23 mouse cellular contexts compared by ENCODE assay signal in genomic region chr12:25625858-25626257, GRCm38 (mm10).
A peak's percentile ranks its signal among the peaks of the same experiment; 100 is the strongest.
DNase-seq lines count a peak whose midpoint lies in the region; ATAC-seq and TF ChIP-seq lines count a peak whose summit lies in the region.
"Had no signal": no experiment of that assay in that cellular context is flagged by ENCODE, and none has a peak within 500 bp of the region (broad histone marks: within the 10 kb centered on the region; RNA-seq: fewer than 3 reads in every experiment).

No protein-coding gene starts in this region.

- H3K4me1 ChIP-seq in heart, embryonic 13.5 days, result peaks cover 24% of the 10 kb centered on the region
- H3K4me1 ChIP-seq in heart, adult 2 months (ENCODE audit: control insufficient read depth, insufficient read depth, low read length), result no peaks in the 10 kb centered on the region
- H3K4me1 ChIP-seq in heart, embryonic 16.5 days (ENCODE audit: control insufficient read depth, insufficient read depth, low read length), result peaks cover 9% of the 10 kb centered on the region; the same call in 1 of the 2 replicates
- H3K4me1 ChIP-seq in limb, embryonic 14.5 days (ENCODE audit: control insufficient read depth, insufficient read depth, low read length), result no peaks in the 10 kb centered on the region
- H3K4me1 ChIP-seq in limb, embryonic 10.5 days, result peaks cover under 1% of the 10 kb centered on the region; the same call in 1 of the 2 replicates
- H3K4me1 ChIP-seq: embryonic facial prominence, embryonic 12.5 days; embryonic facial prominence, embryonic 15.5 days; forebrain, embryonic 10.5 days; forebrain, embryonic 12.5 days had no signal

- TF ChIP-seq EP300 in heart, adult 2 months (IDR thresholded peaks at IDR 0.05; ENCODE audit: insufficient read depth, low read depth, low read length), result no peak

- ATAC-seq in heart, embryonic 13.5 days (ENCODE audit: extremely low read depth, insufficient number of reproducible peaks, low FRiP score, low TSS enrichment), result no peak
- ATAC-seq in heart, embryonic 16.5 days (replicated peaks; ENCODE audit: extremely low read depth, insufficient read depth, low FRiP score), result no peak
- ATAC-seq in limb, embryonic 14.5 days (ENCODE audit: low FRiP score, low read depth), result no peak; the same call in 1 of the 2 replicates
- ATAC-seq: forebrain, embryonic 14.5 days; forebrain, embryonic 16.5 days had no signal

- no peak for TF ChIP-seq CTCF in heart, adult 2 months (IDR thresholded peaks at IDR 0.05)

- H3K9ac ChIP-seq in heart, embryonic 13.5 days, result no peak overlapping the region
- H3K9ac ChIP-seq in heart, adult 2 months (ENCODE audit: low read depth, low read length), result no peak overlapping the region
- no peak overlapping the region for H3K9ac ChIP-seq in heart, embryonic 16.5 days (ENCODE audit: low read length)
- H3K9ac ChIP-seq in limb, embryonic 14.5 days (ENCODE audit: low read depth, low read length, severe bottlenecking), result no peak overlapping the region
- H3K9ac ChIP-seq: embryonic facial prominence, embryonic 12.5 days; embryonic facial prominence, embryonic 15.5 days; forebrain, embryonic 12.5 days had no signal

- WGBS in heart, embryonic 13.5 days, result 74% methylated on average over 1 of the region's 1 CpGs
- 94% methylated on average over 1 of the region's 1 CpGs for WGBS in heart, adult 2 months
- 71% methylated on average over 1 of the region's 1 CpGs for WGBS in heart, embryonic 16.5 days
- WGBS in limb, embryonic 14.5 days, result 40% methylated on average over 1 of the region's 1 CpGs
- WGBS in limb, embryonic 10.5 days, result 78% methylated on average over 1 of the region's 1 CpGs

- TF ChIP-seq POLR2A in heart, adult 2 months (IDR thresholded peaks at IDR 0.05; ENCODE audit: insufficient read depth, low read depth, low read length), result no peak
- TF ChIP-seq POLR2A in limb, embryonic 14.5 days (IDR thresholded peaks at IDR 0.05; ENCODE audit: borderline replicate concordance, extremely low read depth, insufficient read depth, insufficient read length), result no peak

- no peaks in the 10 kb centered on the region for H3K36me3 ChIP-seq in heart, embryonic 13.5 days
- H3K36me3 ChIP-seq in heart, adult 2 months (ENCODE audit: control insufficient read depth, insufficient read depth, low read length), result no peaks in the 10 kb centered on the region
- H3K36me3 ChIP-seq in heart, embryonic 16.5 days (ENCODE audit: control insufficient read depth, insufficient read depth), result no peaks in the 10 kb centered on the region
- no peaks in the 10 kb centered on the region for H3K36me3 ChIP-seq in limb, embryonic 14.5 days (ENCODE audit: control insufficient read depth, insufficient read depth, low read length)
- no peaks in the 10 kb centered on the region for H3K36me3 ChIP-seq in limb, embryonic 10.5 days
- H3K36me3 ChIP-seq: embryonic facial prominence, embryonic 12.5 days; embryonic facial prominence, embryonic 15.5 days; forebrain, embryonic 10.5 days; forebrain, embryonic 12.5 days had no signal

- no peaks in the 10 kb centered on the region for H3K27me3 ChIP-seq in heart, embryonic 13.5 days (replicated peaks)
- H3K27me3 ChIP-seq in heart, adult 2 months (ENCODE audit: control insufficient read depth, insufficient read depth, low read length), result no peaks in the 10 kb centered on the region
- no peaks in the 10 kb centered on the region for H3K27me3 ChIP-seq in heart, embryonic 16.5 days (ENCODE audit: control insufficient read depth, insufficient read depth, low read length)
- no peaks in the 10 kb centered on the region for H3K27me3 ChIP-seq in limb, embryonic 14.5 days (ENCODE audit: control insufficient read depth, insufficient read depth, low read length)
- H3K27me3 ChIP-seq in limb, embryonic 10.5 days (ENCODE audit: low read depth, poor library complexity, severe bottlenecking), result no peaks in the 10 kb centered on the region
- H3K27me3 ChIP-seq: embryonic facial prominence, embryonic 12.5 days; embryonic facial prominence, embryonic 15.5 days; forebrain, embryonic 12.5 days had no signal

- DNase-seq in heart, adult 2 months, result no peak
- DNase-seq in heart, adult 9 months (ENCODE audit: low spot score in 2 of 2), result no peak
- DNase-seq in limb, embryonic 14.5 days (ENCODE audit: low spot score), result peak; percentile 55
- DNase-seq in limb, embryonic 10.5 days (ENCODE audit: low spot score), result no peak
- DNase-seq: adrenal gland, adult 2 months; adrenal gland, postnatal 10 days; adrenal gland, postnatal 25 days; cerebellum, adult 11 months; cerebellum, adult 18-20 months; cerebellum, adult 8-10 months; cerebellum, adult 9-11 months; cerebellum, postnatal 14 days; cerebellum, postnatal 36 days; embryo, embryonic 11 days had no signal

- intact Hi-C loops in heart, adult 2 months (cut with DNase I), result no loop called here

- H3K27ac ChIP-seq in heart, embryonic 13.5 days (replicated peaks), result peak overlapping the region; percentile 43
- H3K27ac ChIP-seq in heart, adult 2 months, result no peak overlapping the region
- peak overlapping the region; percentile 39 for H3K27ac ChIP-seq in heart, embryonic 16.5 days (ENCODE audit: low read length)
- no peak overlapping the region for H3K27ac ChIP-seq in limb, embryonic 14.5 days (replicated peaks; ENCODE audit: low read depth, low read length)
- no peak overlapping the region for H3K27ac ChIP-seq in limb, embryonic 10.5 days
- H3K27ac ChIP-seq: embryonic facial prominence, embryonic 12.5 days; embryonic facial prominence, embryonic 15.5 days; forebrain, embryonic 10.5 days; forebrain, embryonic 12.5 days had no signal

- no peaks in the 10 kb centered on the region for H3K9me3 ChIP-seq in heart, embryonic 13.5 days
- no peaks in the 10 kb centered on the region for H3K9me3 ChIP-seq in heart, embryonic 16.5 days (replicated peaks; ENCODE audit: control insufficient read depth, low read length)
- H3K9me3 ChIP-seq in limb, embryonic 14.5 days (ENCODE audit: control insufficient read depth, low read length), result no peaks in the 10 kb centered on the region
- no peaks in the 10 kb centered on the region for H3K9me3 ChIP-seq in limb, embryonic 10.5 days (replicated peaks)
- H3K9me3 ChIP-seq: embryonic facial prominence, embryonic 12.5 days; embryonic facial prominence, embryonic 15.5 days; forebrain, embryonic 10.5 days; forebrain, embryonic 12.5 days had no signal

- no peak overlapping the region for H3K4me2 ChIP-seq in heart, embryonic 13.5 days
- no peak overlapping the region for H3K4me2 ChIP-seq in heart, embryonic 16.5 days (ENCODE audit: low read depth, low read length)
- H3K4me2 ChIP-seq in limb, embryonic 14.5 days (replicated peaks; ENCODE audit: low read depth, low read length, severe bottlenecking), result no peak overlapping the region
- H3K4me2 ChIP-seq: embryonic facial prominence, embryonic 12.5 days; embryonic facial prominence, embryonic 15.5 days; forebrain, embryonic 12.5 days had no signal

- H3K79me2 ChIP-seq in heart, adult 2 months (replicated peaks; ENCODE audit: control insufficient read depth, insufficient read depth, low read length), result no peaks in the 10 kb centered on the region

- H3K4me3 ChIP-seq in heart, embryonic 13.5 days, result no peak overlapping the region
- no peak overlapping the region for H3K4me3 ChIP-seq in heart, adult 2 months
- H3K4me3 ChIP-seq in heart, embryonic 16.5 days (ENCODE audit: low read length), result no peak overlapping the region
- no peak overlapping the region for H3K4me3 ChIP-seq in limb, embryonic 14.5 days (replicated peaks; ENCODE audit: low read length)
- no peak overlapping the region for H3K4me3 ChIP-seq in limb, embryonic 10.5 days
- H3K4me3 ChIP-seq: embryonic facial prominence, embryonic 12.5 days; embryonic facial prominence, embryonic 15.5 days; erythroblast, embryonic 14.5 days; forebrain, embryonic 10.5 days; forebrain, embryonic 12.5 days had no signal

Comparison
In these comparisons a context has a peak if more than half of its experiments do, and no peak if none do; other contexts are left out.
1. H3K27ac ChIP-seq: peak in heart, embryonic 13.5 days (single experiment) and heart, embryonic 16.5 days (single experiment); none in heart, adult 2 months (single experiment), limb, embryonic 14.5 days (single experiment) and limb, embryonic 10.5 days (single experiment).